Mouse (Mus musculus) cerebellum, adult 9-11 months (tissue): ENCODE measurements around the gene Qpct.

Source experiments
- DNase-seq: peaks from one replicate; pipeline ENCODE4 v3.0.0; 2022

The Qpct gene

GRCm38 (mm10) chr17:79051606-79052005 is at the start of gene Qpct:
Gene Qpct (plus strand): TSS chr17:79051906.
- DNase-seq = no peak

- DNase-seq = no peak
Observed at GRCm38 (mm10) chr17:79013625-79014024, 38.1 kb upstream of the Qpct start.

- no peak for DNase-seq
Observed at GRCm38 (mm10) chr17:79014911-79015685, 36.6 kb upstream of the Qpct start.

- no peak for DNase-seq
Observed at GRCm38 (mm10) chr17:79015831-79016230, 35.9 kb upstream of the Qpct start.

- no peak for DNase-seq
Observed at GRCm38 (mm10) chr17:79018422-79018821, 33.3 kb upstream of the Qpct start.

GRCm38 (mm10) chr17:79019726-79020207 is 31.9 kb upstream of the Qpct start:
- no peak for DNase-seq

- DNase-seq = peak; percentile 8
Observed at GRCm38 (mm10) chr17:79020208-79020983, 31.3 kb upstream of the Qpct start, which contains the start of gene Prkd3. Gene Prkd3 (minus strand): TSS chr17:79020816.

- no peak for DNase-seq
Observed at GRCm38 (mm10) chr17:79020984-79021335, 30.7 kb upstream of the Qpct start.

- DNase-seq = no peak
Observed at GRCm38 (mm10) chr17:79022746-79023145, 29.0 kb upstream of the Qpct start.

- no peak for DNase-seq
Observed at GRCm38 (mm10) chr17:79024544-79024943, 27.2 kb upstream of the Qpct start.

GRCm38 (mm10) chr17:79029226-79029625 is 22.5 kb upstream of the Qpct start:
- no peak for DNase-seq

- DNase-seq = no peak
Observed at GRCm38 (mm10) chr17:79031569-79031968, 20.1 kb upstream of the Qpct start.

- DNase-seq = no peak
Observed at GRCm38 (mm10) chr17:79032782-79033181, 18.9 kb upstream of the Qpct start.

GRCm38 (mm10) chr17:79039660-79040059 is 12.0 kb upstream of the Qpct start:
- no peak for DNase-seq

- no peak for DNase-seq
Observed at GRCm38 (mm10) chr17:79043705-79044104, 8.0 kb upstream of the Qpct start.

GRCm38 (mm10) chr17:79052088-79052812 is 544 bp downstream of the Qpct start:
- peak; percentile 8 for DNase-seq

- no peak for DNase-seq
Observed at GRCm38 (mm10) chr17:79058271-79058670, 6.6 kb downstream of the Qpct start.

GRCm38 (mm10) chr17:79060221-79060620 is 8.5 kb downstream of the Qpct start:
- no peak for DNase-seq

- DNase-seq = no peak
Observed at GRCm38 (mm10) chr17:79064250-79064649, 12.5 kb downstream of the Qpct start.

GRCm38 (mm10) chr17:79068581-79068980 is 16.9 kb downstream of the Qpct start:
- DNase-seq = no peak

- DNase-seq = no peak
Observed at GRCm38 (mm10) chr17:79069019-79069418, 17.3 kb downstream of the Qpct start.

GRCm38 (mm10) chr17:79069766-79070480 is 18.2 kb downstream of the Qpct start:
- DNase-seq = no peak

- DNase-seq = no peak
Observed at GRCm38 (mm10) chr17:79071951-79072350, 20.2 kb downstream of the Qpct start.
